Mouse (Mus musculus) B cell, adult 62 days (primary cell): ENCODE data around the gene Hist1h3f. TPM values are rescaled to one million over a fixed set of nuclear protein-coding genes. Genes with fewer than 3 reads are reported as not detected.

Experiments
- total RNA-seq: library from RNA; stranded (reverse); gene quantifications from 4 replicates; pipeline ENCODE4 v1.2.4, GENCODE M21; 2023

Hist1h3f gene
- total RNA-seq, 1 experiment from 2014 or later, result 135 TPM

Other genes with a start within 250 kb of the Hist1h3f start
- 15.1 to 19.7 TPM (median 15.9 TPM) in 4 replicates for gene Zfp322a, start 174.8 kb upstream of the Hist1h3f start, total RNA-seq
- gene Abt1, start 120.2 kb upstream of the Hist1h3f start, total RNA-seq, result 18.2 to 20.1 TPM (median 19.1 TPM) in 4 replicates
- gene Btn1a1, start 78.2 kb upstream of the Hist1h3f start, total RNA-seq, result not detected in 4 replicates
- 0.63 to 1.2 TPM (median 0.94 TPM) in 4 replicates for gene Btn2a2, start 55.2 kb upstream of the Hist1h3f start, total RNA-seq
- 312 to 413 TPM (median 355 TPM) in 4 replicates for gene Hist1h4h, start 13.0 kb upstream of the Hist1h3f start, total RNA-seq
- 8.2 to 18.3 TPM (median 14.4 TPM) in 4 replicates for gene Hist1h2af, start 10.1 kb upstream of the Hist1h3f start, total RNA-seq
- gene Hist1h3g, start 8.6 kb upstream of the Hist1h3f start, total RNA-seq, result 4.0 to 5.5 TPM (median 4.9 TPM) in 3 of 4 replicates, not detected in the other
- gene Hist1h2bh, start 660 bp upstream of the Hist1h3f start, total RNA-seq, result 9.7 to 15.7 TPM (median 11.4 TPM) in 4 replicates
- gene Hist1h4f, start 7.6 kb downstream of the Hist1h3f start, total RNA-seq, result 64.1 to 86.2 TPM (median 72.6 TPM) in 4 replicates
- 20.7 to 25.2 TPM (median 22.9 TPM) in 4 replicates for gene Hist1h1d, start 9.2 kb downstream of the Hist1h3f start, total RNA-seq
- gene Hist1h3e, start 18.3 kb downstream of the Hist1h3f start, total RNA-seq, result 302 to 339 TPM (median 312 TPM) in 4 replicates
- 20.2 to 28.2 TPM (median 23.3 TPM) in 4 replicates for gene Hist1h2ae, start 27.2 kb downstream of the Hist1h3f start, total RNA-seq
- 455 to 535 TPM (median 493 TPM) in 4 replicates for gene Hist1h2bg, start 27.3 kb downstream of the Hist1h3f start, total RNA-seq
- 223 to 279 TPM (median 234 TPM) in 4 replicates for gene Hist1h2bf, start 30.1 kb downstream of the Hist1h3f start, total RNA-seq
- gene Hist1h2ad, start 30.3 kb downstream of the Hist1h3f start, total RNA-seq, result 18.6 to 61.8 TPM (median 42.9 TPM) in 4 replicates
- gene Hist1h3d, start 31.7 kb downstream of the Hist1h3f start, total RNA-seq, result 33.1 to 41.7 TPM (median 35.9 TPM) in 4 replicates
- gene Hist1h4d, start 37.5 kb downstream of the Hist1h3f start, total RNA-seq, result 149 to 174 TPM (median 170 TPM) in 4 replicates
- 31.4 to 39.8 TPM (median 37.8 TPM) in 4 replicates for gene Hist1h2be, start 77.1 kb downstream of the Hist1h3f start, total RNA-seq
- 317 to 365 TPM (median 333 TPM) in 4 replicates for gene Hist1h1e, start 78.5 kb downstream of the Hist1h3f start, total RNA-seq
- 9.3 to 10.9 TPM (median 9.8 TPM) in 4 replicates for gene Hist1h2ac, start 139.9 kb downstream of the Hist1h3f start, total RNA-seq
- 16.6 to 23.0 TPM (median 18.7 TPM) in 4 replicates for gene Hist1h2bc, start 140.1 kb downstream of the Hist1h3f start, total RNA-seq
- 0.67 to 1.3 TPM in 2 of 4 replicates, not detected in the others for gene Hist1h1t, start 151.8 kb downstream of the Hist1h3f start, total RNA-seq
- gene Hist1h4c, start 154.4 kb downstream of the Hist1h3f start, total RNA-seq, result 174 to 205 TPM (median 189 TPM) in 4 replicates
- 0.48 to 1.5 TPM (median 1.1 TPM) in 4 replicates for gene Hfe, start 166.8 kb downstream of the Hist1h3f start, total RNA-seq
- 857 to 1,008 TPM (median 880 TPM) in 4 replicates for gene Hist1h1c, start 194.8 kb downstream of the Hist1h3f start, total RNA-seq
- 9.0 to 14.7 TPM (median 11.7 TPM) in 4 replicates for gene Hist1h3c, start 201.6 kb downstream of the Hist1h3f start, total RNA-seq
- 65.5 to 82.0 TPM (median 72.9 TPM) in 4 replicates for gene Hist1h2bb, start 202.7 kb downstream of the Hist1h3f start, total RNA-seq
- 38.9 to 112 TPM (median 74.0 TPM) in 4 replicates for gene Hist1h2ab, start 207.1 kb downstream of the Hist1h3f start, total RNA-seq
- 29.5 to 64.1 TPM (median 35.4 TPM) in 4 replicates for gene Hist1h3b, start 208.2 kb downstream of the Hist1h3f start, total RNA-seq
- gene Hist1h4b, start 213.0 kb downstream of the Hist1h3f start, total RNA-seq, result 81.8 to 123 TPM (median 110 TPM) in 4 replicates
- 189 to 269 TPM (median 202 TPM) in 4 replicates for gene Hist1h4a, start 217.2 kb downstream of the Hist1h3f start, total RNA-seq
- 385 to 444 TPM (median 390 TPM) in 4 replicates for gene Hist1h3a, start 218.3 kb downstream of the Hist1h3f start, total RNA-seq
- gene Hist1h1a, start 219.6 kb downstream of the Hist1h3f start, total RNA-seq, result 35.5 to 38.6 TPM (median 37.0 TPM) in 4 replicates
- gene Trim38, start 225.9 kb downstream of the Hist1h3f start, total RNA-seq, result not detected in 4 replicates